Mouse (Mus musculus) fat pad, adult 2 months (tissue): ENCODE data around the gene Trp53.

Source experiments
- DNase-seq: peaks from one replicate; pipeline ENCODE4 v3.0.0-alpha.2; 2011; ENCODE audit warnings: low read depth, low spot score; ENCODE audit errors: extremely low read depth

Trp53 gene

DNA sequence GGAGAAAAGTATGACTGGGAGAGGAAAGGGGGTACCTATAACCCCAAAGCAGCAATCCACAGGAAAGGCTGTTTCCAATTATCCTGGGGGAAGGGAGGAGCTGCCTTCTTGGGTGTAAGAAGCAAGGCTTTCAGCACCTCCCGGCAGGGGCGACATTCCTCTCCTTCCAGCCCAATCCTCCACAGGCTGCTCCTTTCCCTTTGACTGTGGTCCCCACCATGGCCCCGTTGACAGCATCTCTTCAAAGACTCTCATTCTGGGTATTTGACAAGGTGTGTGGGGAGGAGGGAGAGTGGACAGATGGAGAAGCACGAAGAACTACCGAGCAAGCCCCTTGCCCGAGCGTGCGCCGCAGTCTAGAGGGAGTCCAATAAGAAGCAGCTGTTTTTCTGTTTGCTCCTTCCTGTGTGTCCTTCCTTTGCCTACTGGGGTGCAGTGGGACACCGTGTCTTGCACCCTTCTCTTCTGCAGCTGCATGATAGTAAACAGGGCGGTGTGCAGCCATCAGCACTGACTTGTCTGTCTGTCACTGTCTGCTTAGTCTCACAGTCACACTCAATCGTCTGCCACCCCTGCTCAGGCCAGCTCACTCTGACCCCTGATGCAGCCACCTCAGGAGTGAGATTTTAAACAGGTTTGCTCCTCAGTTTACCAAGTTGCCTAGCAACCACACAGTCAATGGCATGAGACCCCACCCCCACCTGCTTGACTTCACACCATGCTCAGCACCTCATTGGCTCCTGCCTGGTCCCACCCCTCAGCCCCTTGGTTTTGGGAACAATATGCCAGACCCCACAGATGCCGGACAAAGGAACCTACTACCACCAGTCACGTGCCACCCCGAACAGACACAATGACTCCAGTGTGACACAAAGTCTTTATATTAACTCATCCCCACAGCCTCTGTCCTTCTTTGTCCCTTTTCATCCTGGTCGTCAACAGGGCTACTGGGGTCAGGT, 19.0 kb upstream of the Trp53 start:
- DNase-seq, result no peak

DNA sequence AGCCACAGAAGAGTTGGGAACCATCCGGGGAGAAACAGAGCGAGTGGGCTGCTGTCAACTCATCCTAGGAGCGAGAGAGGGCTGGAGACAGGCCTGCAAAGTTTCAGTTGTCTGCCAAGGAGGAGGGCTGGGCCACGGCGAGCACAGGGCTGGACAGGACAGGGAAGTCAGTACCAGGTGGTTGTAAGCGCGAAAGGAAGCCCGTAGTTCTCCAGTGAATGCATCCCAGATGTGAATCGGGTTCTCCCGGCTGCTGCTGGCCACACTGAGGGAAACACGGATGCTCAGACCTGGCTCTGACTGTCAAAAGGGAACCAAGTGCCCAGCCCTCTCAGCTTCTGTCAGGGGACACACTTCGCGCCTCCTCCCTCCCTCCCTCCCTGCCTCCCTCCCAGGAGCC, 16.8 kb upstream of the Trp53 start:
- DNase-seq, result no peak

DNA sequence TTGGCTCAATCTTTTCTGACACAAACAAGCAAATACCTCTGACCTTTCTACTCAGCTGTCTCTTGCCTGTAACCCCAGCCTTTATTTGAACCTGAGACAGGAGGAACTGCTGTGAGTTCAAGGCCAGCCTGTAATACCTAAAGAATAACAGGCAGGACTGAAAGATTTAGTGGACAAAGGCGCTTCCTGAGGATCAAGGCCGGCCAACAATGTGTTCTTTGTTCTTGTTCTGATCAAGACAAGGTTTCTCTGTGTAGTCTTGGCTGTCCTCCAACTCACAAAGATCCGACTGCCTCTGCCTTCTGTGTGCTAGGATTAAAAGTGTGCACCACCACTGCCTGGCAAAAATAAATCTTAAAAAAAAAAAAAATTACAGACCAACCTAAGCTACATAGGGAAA, 15.8 kb upstream of the Trp53 start:
- DNase-seq, result no peak

DNA sequence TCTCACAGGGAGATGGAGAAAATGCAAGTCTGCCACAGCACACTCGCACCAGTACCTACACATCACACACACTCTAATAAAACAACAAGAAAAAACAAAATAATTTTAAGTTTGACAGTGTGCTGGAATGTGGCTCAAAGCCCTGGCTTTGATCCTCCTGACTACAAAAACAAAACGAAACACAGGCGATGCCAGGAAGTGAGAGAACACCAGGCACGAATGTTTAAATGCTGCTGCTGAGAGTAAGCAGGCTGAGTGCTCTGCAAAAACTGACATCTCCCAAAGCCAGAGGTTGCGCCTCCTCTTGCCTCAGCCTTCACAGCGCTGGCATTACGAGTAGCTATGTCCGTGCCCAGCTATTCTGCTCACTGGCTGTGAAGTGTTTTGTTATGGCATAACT, 15.0 kb upstream of the Trp53 start:
- no peak for DNase-seq

DNA sequence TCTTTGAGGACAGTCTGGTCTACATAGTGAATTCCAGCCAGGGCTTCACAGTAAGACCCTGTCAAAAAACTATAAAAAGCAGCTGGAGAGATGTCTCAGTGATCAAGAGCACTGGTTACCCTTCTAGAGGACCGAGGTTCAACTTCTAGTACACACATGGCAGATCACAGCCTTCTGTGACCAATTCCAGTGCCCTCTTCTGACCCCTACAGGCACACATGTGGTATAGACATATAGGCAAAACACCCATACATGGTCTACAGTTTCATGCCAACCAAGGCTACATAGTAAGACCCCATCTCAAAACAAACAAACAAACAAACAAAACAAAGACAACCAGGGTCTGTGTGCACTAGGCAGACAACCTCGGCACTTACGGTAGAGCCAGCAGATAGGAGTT, 4.9 kb upstream of the Trp53 start:
- no peak for DNase-seq

DNA sequence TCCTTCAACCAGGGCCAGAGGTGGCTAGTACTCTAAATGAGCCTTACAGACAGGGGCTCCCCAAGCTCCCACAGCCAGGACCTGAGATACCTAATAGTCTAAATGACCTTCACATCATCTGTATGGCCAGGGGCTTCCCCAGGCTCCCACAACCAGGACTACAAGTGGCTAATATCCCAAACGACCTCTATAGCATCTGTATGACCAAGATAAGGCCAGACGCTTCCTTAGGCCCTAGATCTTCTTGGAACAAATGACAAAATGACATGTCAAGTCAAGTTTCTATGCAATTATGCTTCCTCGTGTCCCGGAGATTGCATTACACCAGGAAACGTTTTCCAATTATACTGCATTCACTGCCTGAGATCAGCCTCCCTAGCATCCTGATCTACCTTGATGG, 3.9 kb upstream of the Trp53 start:
- no peak for DNase-seq

DNA sequence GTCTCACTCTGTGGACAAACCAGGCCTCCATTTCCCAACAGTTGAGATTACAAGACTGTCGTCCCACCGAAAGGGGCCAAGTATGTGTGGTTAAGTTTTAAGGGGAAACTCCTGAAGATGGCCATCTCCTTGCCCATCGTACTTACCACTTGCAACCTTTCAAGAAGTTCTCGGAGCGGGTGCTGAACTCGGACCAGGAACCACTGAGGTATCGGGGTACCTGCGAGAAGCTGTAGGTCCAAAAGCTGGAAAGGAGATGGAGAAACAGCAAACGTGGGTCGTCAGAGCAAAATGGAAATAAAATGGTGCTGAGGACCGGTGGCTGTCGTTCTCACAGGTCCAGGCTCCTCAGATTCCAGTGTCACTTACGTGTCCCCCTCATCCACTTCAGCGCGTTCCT, 1.9 kb upstream of the Trp53 start:
- DNase-seq, result no peak

DNA sequence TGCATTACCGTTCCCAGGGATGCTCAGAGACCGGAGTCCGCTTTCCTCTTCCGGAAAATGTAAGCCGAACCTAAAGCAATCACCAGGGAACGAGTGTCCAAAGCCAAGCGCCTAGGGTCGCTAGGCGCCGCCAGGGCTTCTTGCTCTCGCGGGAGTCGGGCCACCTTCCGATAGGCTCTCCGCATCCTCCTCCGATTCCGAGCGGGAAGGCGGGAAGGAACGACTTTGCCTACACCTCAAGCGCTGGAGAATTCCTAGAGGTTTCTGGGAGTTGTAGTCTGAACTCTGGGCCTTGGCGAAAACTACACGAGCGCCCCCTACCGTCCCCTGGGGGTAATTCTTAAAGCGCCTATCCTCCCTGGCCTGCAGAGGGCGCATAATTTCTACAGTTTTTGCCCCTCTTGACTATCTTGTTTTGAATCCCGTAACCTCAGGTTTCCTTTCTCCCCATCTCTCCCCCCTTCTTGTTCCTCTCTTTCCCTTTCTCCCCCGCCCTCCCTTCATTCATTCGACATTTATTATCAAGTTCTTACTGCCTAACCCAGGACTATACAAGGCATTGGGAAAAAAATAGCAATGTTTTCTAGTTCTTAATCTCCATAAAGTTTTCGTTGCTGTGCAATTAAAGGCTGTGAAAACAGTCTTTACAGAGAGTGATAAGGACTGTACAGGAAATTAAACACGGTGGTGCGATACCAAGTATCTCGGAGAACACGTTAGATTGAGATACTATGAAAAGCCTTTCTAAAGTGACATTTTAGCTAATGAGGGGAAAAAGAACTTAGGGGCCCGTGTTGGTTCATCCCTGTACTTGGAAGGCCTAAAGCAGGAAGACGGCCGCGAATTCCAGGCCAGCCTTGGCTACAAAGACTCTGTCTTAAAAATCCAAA, 786 bp upstream of the Trp53 start:
- DNase-seq, result peak; percentile 83

DNA sequence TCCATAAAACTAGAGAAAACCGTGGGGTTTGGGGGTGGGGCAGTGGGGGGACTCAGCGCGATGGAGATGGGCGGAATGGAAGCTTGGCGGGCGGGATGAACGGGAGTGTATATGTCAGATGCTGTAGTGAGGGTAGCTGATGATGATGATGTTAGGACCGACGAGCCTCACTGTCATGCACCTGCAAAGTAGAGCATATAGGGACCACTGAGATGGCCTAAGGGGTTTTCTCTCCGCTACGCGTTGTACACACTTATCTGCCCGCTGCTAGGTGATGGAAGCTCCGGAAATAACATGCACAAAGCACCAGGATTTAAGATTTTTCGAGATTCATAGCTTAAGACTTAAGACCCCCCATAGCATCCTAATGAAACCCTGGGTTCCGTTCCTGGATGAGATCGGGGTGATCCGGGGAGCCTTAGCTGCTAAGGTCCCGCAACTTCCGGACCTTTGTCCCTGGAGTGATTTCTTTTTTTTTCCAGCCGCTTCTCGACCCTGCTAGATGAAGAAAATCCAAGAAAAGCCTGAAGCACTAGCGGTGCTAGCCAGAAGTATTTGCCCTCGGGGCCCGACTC, 500 bp downstream of the Trp53 start:
- DNase-seq, result no peak

DNA sequence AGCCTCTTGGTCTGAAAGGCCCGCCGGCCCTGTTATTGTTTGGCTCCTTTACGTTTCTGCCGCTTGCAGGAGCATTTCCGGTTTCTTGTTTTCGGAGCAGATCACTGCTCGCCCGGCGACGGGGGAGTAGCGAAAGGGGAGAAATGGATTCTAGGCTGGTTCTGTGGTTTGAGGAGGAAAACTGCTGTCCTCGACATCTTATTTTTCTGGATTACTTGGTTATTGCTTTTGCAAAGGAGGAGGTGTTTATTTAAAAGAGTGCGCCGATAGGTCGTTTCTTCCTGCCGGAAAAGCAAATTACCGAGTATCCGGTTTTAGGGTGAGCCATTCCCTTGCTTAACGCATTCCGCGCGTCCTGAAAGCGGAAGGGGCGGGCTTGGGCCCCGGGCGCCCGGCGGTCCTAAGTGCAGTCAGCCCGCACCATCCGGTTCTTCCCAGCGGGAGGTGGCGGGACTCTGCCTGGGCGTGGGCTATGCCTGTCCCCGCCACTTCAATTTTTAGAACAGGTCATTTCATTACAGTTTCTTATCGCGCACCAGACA, 1.1 kb downstream of the Trp53 start:
- DNase-seq, result peak; percentile 64

DNA sequence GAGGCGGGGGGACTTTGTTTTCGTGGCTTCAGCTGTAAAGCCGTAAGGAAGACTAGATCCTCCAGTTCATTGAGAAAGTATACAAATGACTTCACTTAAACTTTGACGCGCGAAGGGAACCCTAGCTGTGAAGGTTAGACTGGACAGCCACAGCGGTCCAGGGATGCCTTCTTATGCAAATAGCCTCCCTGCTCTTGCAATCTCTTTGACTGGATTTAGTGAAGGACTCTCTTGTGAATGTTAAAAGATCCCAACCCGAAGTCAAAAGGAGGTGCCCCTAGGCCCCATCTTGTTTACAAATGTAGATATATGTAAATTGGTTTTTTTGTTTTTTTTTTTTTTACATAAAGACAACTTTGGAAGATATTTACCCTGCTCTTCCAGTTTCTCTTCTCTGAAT, 1.7 kb downstream of the Trp53 start:
- DNase-seq, result no peak

DNA sequence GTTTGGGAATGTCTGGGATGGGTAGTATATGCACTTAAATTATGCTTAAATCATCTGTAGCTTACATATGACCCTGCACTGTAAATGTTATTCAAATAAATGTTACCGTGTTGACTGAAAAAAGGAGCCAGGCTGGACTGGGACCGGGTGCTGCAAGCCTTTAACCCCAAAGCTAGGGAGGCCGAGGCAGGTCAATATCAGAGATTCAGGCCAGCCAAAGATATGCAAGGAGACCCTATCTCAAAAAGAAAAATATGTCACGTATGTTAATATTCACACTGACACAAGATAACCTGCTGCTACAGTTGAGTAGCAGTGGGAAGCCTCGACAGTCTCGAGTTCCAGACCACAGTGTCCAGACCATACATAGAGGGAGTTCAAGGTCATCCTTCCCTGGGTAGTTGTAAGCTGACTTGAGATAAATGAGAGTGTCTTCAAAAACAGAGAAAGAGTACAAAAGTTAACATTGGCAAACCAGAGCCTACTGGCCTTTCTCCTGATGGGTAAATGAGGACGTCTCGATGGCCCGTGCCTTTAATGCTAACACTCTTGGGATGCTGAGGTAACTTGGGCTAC, 2.2 kb downstream of the Trp53 start:
- no peak for DNase-seq

DNA sequence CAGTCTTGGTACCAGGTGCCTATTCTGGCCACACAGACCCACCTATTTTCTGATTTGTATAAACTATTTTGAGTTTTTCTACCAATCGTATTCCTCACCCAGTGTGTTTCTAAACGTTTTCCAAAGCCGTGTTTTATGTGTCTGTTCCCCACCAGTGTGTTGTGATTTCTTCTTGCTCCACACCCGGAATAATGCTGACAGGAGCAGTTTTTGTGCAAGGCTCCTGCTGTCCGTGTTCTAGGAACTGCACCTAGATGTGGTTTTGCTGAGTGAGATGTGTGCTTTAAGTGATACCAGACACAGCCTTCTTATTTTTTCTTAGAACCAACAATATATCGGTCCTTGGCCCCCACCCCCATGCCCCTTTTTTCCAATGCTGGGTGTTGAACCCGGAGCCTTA, 3.8 kb downstream of the Trp53 start:
- DNase-seq, result no peak

DNA sequence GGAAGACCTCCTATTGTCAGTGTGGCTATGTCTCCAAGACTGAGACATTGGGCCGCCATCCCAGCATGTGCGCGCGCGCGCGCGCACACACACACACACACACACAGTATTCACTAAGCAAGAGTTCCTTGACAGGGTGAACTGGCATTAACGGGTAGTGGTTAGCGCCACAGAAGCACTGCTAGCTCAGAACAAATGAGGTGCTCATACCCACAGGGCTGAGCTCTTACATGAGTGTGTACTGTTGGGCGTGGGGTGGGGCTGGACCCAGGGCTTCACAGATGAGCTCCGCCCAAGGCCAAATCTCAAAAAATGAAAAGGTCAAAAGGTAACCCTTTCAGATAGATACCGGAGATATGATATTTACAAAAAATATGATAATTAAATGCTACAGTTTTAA, 4.8 kb downstream of the Trp53 start:
- DNase-seq, result no peak

DNA sequence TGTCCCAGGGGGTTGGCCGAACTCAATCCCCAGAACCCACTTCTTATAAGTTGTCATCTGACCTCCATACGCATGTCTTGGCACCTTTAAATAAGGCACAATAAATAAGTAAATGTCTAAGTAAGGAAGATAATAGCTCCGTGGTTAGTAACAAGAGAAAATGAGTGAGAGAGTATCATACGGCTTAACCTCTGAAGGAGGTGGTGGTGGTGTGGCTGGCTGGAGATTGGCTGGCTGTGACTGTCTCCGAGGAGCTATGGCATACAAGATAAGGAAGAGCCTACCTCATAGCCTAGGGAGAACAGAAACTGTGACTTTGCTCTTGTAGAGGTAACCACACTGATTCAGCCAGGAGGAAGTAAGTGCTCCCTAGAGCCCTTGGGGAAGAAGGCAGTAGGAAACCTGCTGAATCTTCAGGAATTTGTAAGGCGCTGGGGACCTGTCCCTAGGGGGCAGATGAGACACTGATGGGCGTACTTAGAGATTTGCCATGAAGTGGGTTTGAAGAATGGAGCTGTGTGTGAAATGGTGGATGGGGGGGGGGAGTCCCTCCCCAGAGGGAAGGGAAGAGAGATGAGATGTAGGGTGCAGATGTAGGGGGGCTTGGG, 5.7 kb downstream of the Trp53 start:
- no peak for DNase-seq

DNA sequence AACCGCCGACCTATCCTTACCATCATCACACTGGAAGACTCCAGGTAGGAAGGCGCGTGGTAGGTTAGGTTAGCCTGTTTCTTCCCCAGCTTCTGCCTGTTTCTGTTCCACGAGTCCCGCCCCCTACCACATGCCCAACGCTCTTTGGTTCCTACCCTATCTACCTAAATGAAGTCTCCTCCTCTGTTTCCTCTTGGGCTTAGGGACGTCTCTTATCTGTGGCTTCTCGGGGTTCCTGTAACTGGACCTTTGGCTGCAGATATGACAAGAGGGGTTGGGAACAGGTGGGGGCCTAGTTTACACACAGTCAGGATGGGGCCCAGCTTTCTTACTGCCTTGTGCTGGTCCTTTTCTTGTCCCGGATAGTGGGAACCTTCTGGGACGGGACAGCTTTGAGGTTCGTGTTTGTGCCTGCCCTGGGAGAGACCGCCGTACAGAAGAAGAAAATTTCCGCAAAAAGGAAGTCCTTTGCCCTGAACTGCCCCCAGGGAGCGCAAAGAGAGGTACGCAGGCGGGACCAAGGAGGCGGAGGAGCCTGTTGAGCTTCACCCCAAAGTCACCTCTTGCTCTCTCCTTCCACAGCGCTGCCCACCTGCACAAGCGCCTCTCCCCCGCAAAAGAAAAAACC, 9.2 kb downstream of the Trp53 start:
- DNase-seq, result no peak

DNA sequence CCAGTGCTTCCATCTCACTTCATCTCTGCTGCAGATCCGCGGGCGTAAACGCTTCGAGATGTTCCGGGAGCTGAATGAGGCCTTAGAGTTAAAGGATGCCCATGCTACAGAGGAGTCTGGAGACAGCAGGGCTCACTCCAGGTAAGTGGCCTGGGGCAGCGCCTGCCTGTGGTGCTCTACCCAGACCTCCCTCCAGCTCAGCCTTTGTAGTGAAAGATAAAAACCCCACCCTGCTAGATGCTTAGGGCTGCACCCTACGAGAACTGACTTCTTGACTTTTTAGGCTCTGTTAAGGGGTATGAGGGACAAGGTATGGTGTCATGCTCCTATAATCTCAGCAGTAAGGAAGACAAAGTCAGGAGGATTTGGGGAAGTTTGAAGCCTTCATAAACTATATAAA, 10.5 kb downstream of the Trp53 start:
- DNase-seq, result no peak

DNA sequence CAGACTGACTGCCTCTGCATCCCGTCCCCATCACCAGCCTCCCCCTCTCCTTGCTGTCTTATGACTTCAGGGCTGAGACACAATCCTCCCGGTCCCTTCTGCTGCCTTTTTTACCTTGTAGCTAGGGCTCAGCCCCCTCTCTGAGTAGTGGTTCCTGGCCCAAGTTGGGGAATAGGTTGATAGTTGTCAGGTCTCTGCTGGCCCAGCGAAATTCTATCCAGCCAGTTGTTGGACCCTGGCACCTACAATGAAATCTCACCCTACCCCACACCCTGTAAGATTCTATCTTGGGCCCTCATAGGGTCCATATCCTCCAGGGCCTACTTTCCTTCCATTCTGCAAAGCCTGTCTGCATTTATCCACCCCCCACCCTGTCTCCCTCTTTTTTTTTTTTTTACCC, 11.3 kb downstream of the Trp53 start:
- DNase-seq, result no peak

DNA sequence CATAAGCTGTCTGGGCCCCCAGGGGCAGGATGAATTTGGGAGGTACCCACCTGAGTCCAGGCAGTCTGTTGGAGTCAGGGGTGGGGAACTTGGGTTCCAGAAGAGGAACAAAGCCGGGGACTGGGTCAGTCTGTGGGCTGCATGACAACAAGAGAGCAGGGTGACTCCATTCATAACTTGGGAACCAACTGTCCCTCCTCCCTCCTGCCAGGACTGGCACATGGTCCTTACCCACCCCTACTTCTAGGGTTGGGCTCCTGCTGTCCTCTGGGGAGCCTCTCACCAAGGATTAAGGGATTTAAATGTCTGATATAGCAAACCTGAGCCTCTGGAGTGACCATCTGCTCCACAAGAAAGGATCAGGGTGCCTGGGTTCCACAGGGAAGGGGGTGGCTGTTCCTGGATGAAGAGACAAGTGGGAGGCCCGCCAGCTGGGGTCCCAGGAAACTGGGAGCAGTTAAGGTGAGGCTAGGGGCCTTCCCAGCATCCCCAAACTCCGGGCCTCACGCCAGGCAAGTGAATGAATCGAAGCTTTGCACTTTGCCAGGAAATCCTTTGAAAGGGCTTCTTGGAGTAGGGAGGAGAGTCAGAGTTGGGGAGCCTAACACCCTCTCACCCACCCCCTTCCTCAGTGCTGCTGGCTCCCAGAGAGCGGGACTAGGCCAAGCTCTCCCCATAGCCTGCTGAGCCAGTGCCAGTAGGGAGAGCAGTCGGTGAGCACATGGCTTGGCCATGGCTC, 11.9 kb downstream of the Trp53 start:
- no peak for DNase-seq

DNA sequence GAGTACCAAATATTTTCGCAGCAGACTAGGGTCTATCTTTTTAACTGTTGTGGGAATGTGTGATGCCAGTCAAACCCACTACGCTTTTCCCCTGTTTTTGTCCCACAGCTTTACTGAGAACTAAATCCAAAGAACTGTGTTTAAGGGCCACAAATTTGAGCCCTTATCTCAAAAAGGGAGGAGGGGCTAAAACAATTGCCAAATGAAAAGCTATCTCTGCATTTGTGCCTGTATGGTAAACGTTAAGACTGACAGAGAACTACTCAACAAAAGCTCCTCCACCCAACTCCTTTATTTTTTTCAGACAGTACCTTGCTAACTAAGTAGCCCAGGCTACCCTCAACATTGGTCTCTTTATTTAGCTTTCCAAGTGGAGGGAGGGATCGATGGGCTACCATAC, 12.6 kb downstream of the Trp53 start:
- no peak for DNase-seq
